Mouse (Mus musculus): ENCODE data around the gene Tsku.

- no peak for TF ChIP-seq CTCF (IDR thresholded peaks at IDR 0.05; ENCODE audit: low read depth)
- no peak for TF ChIP-seq EP300 (IDR thresholded peaks at IDR 0.05; ENCODE audit: low read depth)
These were observed 38.7 kb downstream of the Tsku start for GRCm38 (mm10) chr7:98322415-98322814.
